Mouse (Mus musculus) lung, embryonic 15.5 days (tissue): ENCODE data around the gene Rnf208. TPM values are rescaled to one million over a fixed set of nuclear protein-coding genes. Genes with fewer than 3 reads are reported as not detected.

Experiments
- ATAC-seq: fragments of 200-750 bp; cut with Nextera tagmentation; 2 replicates; pipeline ENCODE4 v1.8.0; 2017; ENCODE audit warnings: moderate number of reproducible peaks, borderline replicate concordance; ENCODE audit not compliant: low FRiP score, low TSS enrichment; ENCODE audit errors: extremely low read depth
- H3K27ac ChIP-seq: fragments of 300-500 bp; sonication (generic); 2 replicates; pipeline ENCODE4 v1.5.1; 2015; ENCODE audit warnings: moderate library complexity, mild to moderate bottlenecking, inconsistent platforms
- H3K27me3 ChIP-seq: fragments of 300-500 bp; sonication (generic); 2 replicates; pipeline ENCODE4 v1.6.1; 2015; ENCODE audit warnings: inconsistent platforms
- H3K36me3 ChIP-seq: fragments of 300-500 bp; sonication (generic); 2 replicates; pipeline ENCODE4 v1.6.1; 2015; ENCODE audit warnings: inconsistent platforms
- H3K4me1 ChIP-seq: fragments of 300-500 bp; sonication (generic); 2 replicates; pipeline ENCODE4 v1.6.1; 2015; ENCODE audit warnings: inconsistent platforms
- H3K4me2 ChIP-seq: fragments of 300-500 bp; sonication (generic); 2 replicates; pipeline ENCODE4 v1.6.1; 2015; ENCODE audit warnings: inconsistent platforms, mild to moderate bottlenecking, moderate library complexity
- H3K4me3 ChIP-seq: fragments of 300-500 bp; sonication (generic); 2 replicates; pipeline ENCODE4 v1.5.1; 2015; ENCODE audit warnings: mild to moderate bottlenecking, inconsistent platforms
- H3K9ac ChIP-seq: fragments of 300-500 bp; sonication (generic); 2 replicates; pipeline ENCODE4 v1.6.1; 2015; ENCODE audit warnings: inconsistent platforms
- H3K9me3 ChIP-seq: fragments of 300-500 bp; sonication (generic); 2 replicates; pipeline ENCODE4 v1.6.1; 2016; ENCODE audit warnings: inconsistent platforms
- WGBS: fragments of 180-500 bp; shearing (Covaris S2); methylation state at CpG from one replicate; pipeline ENCODE4 v1.1.7; 2015; 5-methylcytosine and 5-hydroxymethylcytosine counted together
- polyA plus RNA-seq: library from polyadenylated mRNA; unstranded; fragments of >200 nt; fragmentation: Nextera tagmentation; extraction: Ambion mirVana; gene quantifications from 2 replicates; pipeline ENCODE4 v1.2.1, GENCODE M21; 2015

Gene Rnf208
- polyA plus RNA-seq, 1 experiment from 2014 or later, result 9.9 TPM

DNA sequence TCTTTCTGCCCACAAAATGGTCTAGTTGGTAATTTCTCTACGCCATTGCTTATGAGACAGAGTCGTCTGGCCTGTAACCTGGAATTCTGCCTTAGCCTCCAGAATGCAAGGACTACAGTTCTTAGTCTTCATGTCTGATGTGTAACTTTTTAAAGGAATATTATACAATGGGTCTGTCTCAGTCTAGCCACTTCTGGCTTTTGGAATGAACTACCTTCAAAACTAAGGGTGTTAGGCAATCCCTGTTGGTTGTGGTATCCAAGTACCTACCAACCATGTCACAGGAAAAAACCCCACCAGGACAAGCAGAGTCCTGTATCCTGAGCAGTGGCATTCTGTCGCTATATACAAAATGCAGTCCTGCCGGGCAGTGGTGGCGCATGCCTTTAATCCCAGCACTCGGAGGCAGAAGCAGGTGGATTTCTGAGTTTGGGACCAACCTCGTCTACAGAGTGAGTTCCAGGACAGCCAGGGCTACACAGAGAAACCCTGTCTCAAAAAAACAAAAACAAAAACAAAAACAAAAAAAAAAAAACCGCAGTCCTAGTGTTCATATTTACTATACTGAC is 16.2 kb upstream of the Rnf208 start:
- peaks cover 7% of the 10 kb centered on the region for H3K36me3 ChIP-seq
- peak overlapping the region; percentile 55; the same call in 1 of the 2 replicates for H3K4me3 ChIP-seq
- WGBS, result 68% methylated on average over 8 of the region's 8 CpGs
- H3K4me1 ChIP-seq, result peaks cover 33% of the 10 kb centered on the region
- H3K27ac ChIP-seq, result peak overlapping the region; percentile 99
- no peaks in the 10 kb centered on the region for H3K9me3 ChIP-seq
- no peak for ATAC-seq
- H3K4me2 ChIP-seq, result peak overlapping the region; percentile 50
- peak overlapping the region; percentile 56 for H3K9ac ChIP-seq
- no peaks in the 10 kb centered on the region for H3K27me3 ChIP-seq

DNA sequence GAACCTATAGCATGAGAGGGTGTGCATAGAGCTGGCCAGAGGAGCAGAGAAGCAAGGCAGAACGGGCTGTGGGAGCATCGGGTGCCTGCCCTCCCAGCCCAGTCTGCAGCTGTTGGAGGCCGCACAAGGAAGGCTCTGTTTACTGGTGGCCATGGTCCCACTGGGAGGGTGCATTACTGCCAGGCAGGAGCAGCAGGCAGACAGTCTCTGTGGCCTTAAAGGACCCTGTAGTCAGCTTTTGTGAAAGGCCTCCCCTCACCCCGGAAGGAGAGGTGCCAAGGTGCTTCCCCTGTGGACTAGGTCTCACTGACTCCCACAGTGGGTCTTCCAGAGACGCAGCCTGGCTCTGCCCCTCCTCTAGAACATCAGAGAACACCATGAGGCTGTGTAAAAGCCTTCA is 15.2 kb upstream of the Rnf208 start:
- H3K4me3 ChIP-seq, result no peak overlapping the region
- H3K27me3 ChIP-seq, result no peaks in the 10 kb centered on the region
- no peak overlapping the region for H3K4me2 ChIP-seq
- peaks cover 30% of the 10 kb centered on the region for H3K4me1 ChIP-seq
- peaks cover 3% of the 10 kb centered on the region for H3K36me3 ChIP-seq
- no peaks in the 10 kb centered on the region for H3K9me3 ChIP-seq
- no peak overlapping the region for H3K9ac ChIP-seq
- ATAC-seq, result no peak
- WGBS, result 80% methylated on average over 5 of the region's 5 CpGs
- no peak overlapping the region for H3K27ac ChIP-seq

DNA sequence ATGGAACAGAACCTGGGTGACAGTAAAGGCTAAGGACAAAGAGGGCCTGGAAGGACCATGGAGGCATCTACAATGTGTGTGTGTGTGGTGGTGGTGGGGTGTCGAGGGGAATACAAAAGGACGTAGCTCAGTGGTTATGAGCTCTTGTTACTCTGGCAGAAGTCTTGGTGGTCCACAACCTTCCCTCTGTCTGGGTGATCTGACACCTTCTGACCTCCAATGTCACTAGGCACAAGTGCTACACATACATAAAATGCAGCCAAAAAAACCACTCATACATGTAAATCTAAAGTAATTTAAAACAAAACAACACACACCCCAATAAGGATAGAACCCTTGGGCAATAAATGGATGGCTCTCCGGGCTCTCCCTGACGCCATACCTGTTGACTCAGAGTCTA is 14.6 kb upstream of the Rnf208 start:
- Histone ChIP-seq H3K9ac (no peak overlapping the region), H3K9me3 (no peaks in the 10 kb centered on the region), H3K36me3 (no peaks in the 10 kb centered on the region), H3K4me2 (no peak overlapping the region), H3K4me3 (no peak overlapping the region), H3K27me3 (no peaks in the 10 kb centered on the region), H3K4me1 (peaks cover 29% of the 10 kb centered on the region), H3K27ac (no peak overlapping the region)
- no peak for ATAC-seq
- 88% methylated on average over 4 of the region's 4 CpGs for WGBS

DNA sequence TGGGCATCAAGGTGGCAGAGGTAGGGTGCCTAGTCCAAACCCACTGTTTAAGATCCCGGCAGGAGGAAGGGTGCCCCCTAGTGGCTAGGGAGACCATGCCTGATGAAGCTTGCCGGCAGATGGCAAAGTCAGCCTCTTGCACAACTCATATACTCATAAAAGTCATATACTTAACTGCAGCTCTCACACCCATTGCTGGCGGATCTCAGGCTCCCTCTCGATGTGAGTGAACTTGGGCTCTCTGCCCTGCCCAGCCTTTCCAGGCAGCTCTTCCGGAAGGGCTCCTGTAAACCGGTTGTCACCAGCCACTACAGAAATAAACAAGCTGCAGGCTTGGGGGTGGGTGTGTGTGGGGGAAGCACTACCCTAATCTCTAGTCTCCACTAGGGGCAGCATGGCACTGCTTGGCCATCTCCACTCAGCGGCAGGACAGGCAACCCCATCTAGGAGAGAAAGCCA is 13.6 kb upstream of the Rnf208 start:
- ATAC-seq, result peak; percentile 37; the same call in 1 of the 2 replicates
- under 1% methylated on average over 7 of the region's 7 CpGs for WGBS
- peaks cover 23% of the 10 kb centered on the region for H3K4me1 ChIP-seq
- H3K4me2 ChIP-seq, result peak overlapping the region; percentile 30
- no peaks in the 10 kb centered on the region for H3K9me3 ChIP-seq
- H3K36me3 ChIP-seq, result no peaks in the 10 kb centered on the region
- peak overlapping the region; percentile 58 for H3K27ac ChIP-seq
- H3K27me3 ChIP-seq, result 0 out of 2 replicates have a peak, but pooled peaks cover 8% of the 10 kb centered on the region
- H3K9ac ChIP-seq, result no peak overlapping the region
- H3K4me3 ChIP-seq, result peak overlapping the region; percentile 5

DNA sequence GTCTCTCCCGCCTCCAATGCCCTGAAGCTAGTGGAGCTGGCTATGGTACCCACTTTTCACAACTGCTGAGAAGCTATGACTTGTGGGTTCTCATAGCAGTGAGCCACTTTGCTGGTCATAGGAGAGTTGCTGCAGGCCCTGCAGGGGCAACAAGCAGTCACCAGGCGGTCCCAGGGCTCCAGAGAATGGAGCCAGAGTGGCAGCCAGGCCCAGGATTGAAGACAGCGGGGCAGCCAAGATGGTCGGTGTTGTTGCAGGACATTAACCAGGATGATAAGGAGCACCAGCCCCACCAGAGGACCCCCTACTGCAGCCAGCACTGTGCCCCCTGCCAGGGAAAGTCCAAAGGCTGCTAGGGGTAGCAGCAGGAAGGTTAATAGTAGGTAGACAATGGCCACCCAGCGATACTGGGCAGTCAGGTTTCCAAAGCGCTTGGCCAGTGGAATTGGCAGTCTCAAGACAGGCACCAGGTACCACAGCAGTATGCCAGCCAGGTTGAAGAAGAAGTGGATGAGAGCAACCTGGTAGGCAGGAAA is 13.0 kb upstream of the Rnf208 start:
- Histone ChIP-seq H3K27ac (no peak overlapping the region), H3K36me3 (no peaks in the 10 kb centered on the region), H3K4me2 (0 out of 2 replicates have a peak overlapping the region, but pooled peaks have one; percentile 30), H3K9me3 (no peaks in the 10 kb centered on the region), H3K9ac (no peak overlapping the region), H3K4me3 (no peak overlapping the region), H3K27me3 (peaks cover 10% of the 10 kb centered on the region; the same call in 1 of the 2 replicates), H3K4me1 (peaks cover 19% of the 10 kb centered on the region)
- 65% methylated on average over 6 of the region's 6 CpGs for WGBS
- ATAC-seq, result no peak

DNA sequence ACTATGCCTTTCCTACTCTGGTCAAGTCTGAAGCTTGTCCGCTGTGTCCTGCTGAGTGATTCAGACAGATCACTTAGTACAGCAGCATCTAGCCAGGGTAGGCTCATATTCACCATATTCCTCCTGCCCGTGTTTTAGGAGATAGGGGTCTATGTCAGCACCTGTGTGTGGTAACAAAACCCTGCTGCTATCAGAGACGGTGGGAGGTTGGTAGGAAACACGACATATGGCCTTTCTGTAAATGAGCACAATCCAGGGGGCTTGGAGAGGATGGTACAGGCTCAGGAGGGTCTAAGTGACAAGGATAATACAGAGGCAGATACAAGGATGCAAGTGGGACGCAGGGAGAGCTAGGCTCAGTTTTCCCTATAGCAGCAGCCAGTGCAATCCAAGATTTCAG is 12.5 kb upstream of the Rnf208 start:
- Histone ChIP-seq H3K9me3 (no peaks in the 10 kb centered on the region), H3K36me3 (no peaks in the 10 kb centered on the region), H3K4me3 (no peak overlapping the region), H3K4me1 (peaks cover 19% of the 10 kb centered on the region), H3K27me3 (peaks cover 10% of the 10 kb centered on the region; the same call in 1 of the 2 replicates), H3K27ac (no peak overlapping the region), H3K4me2 (no peak overlapping the region), H3K9ac (no peak overlapping the region)
- WGBS, result 72% methylated on average over 5 of the region's 5 CpGs
- no peak for ATAC-seq

DNA sequence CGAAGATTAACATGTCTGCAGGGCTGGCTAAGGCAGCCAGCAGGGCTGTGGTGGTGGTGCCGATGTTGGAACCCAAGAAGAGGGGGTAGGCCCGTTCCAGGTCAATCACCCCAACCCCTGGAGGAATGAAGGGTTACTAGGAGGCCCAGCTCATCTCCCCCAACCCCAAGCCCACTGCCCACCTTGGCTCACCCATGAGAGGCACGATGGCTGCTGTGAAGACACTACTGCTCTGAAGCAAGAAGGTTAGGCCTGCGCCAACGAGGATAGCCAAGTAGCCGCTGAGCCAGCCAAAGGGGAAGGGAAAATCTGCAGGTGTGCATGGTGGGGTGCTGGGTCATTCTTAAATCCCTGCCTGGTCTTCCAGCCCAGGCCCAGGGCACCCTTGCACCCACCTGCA is 11.5 kb upstream of the Rnf208 start:
- no peak overlapping the region for H3K9ac ChIP-seq
- peaks cover 16% of the 10 kb centered on the region for H3K4me1 ChIP-seq
- no peak for ATAC-seq
- no peak overlapping the region for H3K4me3 ChIP-seq
- H3K36me3 ChIP-seq, result no peaks in the 10 kb centered on the region
- H3K27me3 ChIP-seq, result peaks cover 10% of the 10 kb centered on the region
- H3K4me2 ChIP-seq, result no peak overlapping the region
- 85% methylated on average over 7 of the region's 7 CpGs for WGBS
- H3K27ac ChIP-seq, result no peak overlapping the region
- H3K9me3 ChIP-seq, result no peaks in the 10 kb centered on the region

DNA sequence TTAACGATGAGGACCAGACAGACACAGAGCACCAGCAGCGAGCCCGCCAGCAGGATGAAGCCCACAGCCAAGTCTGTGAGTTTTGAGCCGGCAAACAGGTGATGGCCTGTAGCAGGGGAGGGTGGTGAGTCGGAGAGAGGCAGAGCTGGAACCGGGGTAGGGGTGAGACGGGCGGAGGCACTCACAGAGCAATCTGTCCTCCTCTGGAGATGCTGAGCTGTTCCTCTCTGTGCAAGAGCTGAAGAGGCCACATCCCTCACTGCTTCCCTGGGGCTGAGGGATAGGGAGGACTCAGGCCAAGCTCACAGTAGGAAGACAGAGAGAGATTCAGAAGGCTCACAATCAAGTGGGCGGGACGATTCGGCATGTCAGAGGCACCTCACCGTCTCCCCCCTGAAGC is 11.0 kb upstream of the Rnf208 start:
- 57% methylated on average over 12 of the region's 12 CpGs for WGBS
- ATAC-seq, result no peak
- Histone ChIP-seq H3K4me3 (no peak overlapping the region), H3K27me3 (peaks cover 13% of the 10 kb centered on the region), H3K4me2 (no peak overlapping the region), H3K9ac (no peak overlapping the region), H3K9me3 (no peaks in the 10 kb centered on the region), H3K27ac (no peak overlapping the region), H3K4me1 (peaks cover 11% of the 10 kb centered on the region), H3K36me3 (no peaks in the 10 kb centered on the region)

DNA sequence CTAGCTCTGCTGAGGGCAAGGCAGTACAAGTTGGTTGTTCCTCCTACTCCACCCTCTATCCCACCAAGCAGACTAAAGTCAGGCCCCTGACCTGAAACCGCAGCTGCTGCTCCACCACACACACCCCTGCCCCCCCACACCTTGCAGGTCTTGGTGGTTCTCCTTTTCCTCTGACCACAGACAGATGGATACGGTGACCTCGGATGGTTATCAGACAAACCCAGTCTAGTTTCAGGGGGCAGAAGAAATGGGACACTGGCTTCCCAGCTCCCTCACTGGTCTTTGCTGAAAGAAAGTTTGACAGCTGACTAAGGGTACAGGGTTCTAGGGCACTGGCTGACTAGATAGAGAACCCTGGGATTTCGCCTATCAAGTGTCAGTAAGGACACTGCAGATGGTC is 8.6 kb upstream of the Rnf208 start:
- H3K4me2 ChIP-seq, result no peak overlapping the region
- WGBS, result 71% methylated on average over 4 of the region's 4 CpGs
- no peak for ATAC-seq

DNA sequence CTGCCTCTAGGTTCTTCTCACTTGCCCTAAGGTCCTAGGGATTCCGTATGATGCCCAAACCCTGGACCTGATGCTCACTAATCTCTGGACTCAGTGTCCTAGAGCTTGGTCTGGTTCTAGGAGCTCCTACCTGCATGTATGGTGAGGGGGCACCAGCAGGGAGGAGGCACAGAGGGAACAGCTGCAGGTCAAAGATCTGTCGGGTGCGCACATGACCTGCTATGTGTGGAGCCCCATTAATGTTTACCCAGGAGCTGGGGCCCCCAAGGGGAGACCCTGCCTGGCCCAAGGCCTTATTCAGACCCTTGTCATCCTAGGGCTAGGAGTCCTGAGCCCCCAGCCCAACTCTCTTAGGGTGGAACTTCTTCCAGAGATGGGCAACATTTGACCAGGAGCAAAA is 8.0 kb upstream of the Rnf208 start, which contains the start of gene Slc34a3:
Gene Slc34a3 (minus strand): TSS at position 315 of the 400 bp plus-strand sequence.
- Histone ChIP-seq H3K36me3 (no peaks in the 10 kb centered on the region), H3K27me3 (peaks cover 16% of the 10 kb centered on the region), H3K4me2 (no peak within 1 kb of the TSS), H3K27ac (no peak within 1 kb of the TSS), H3K9me3 (no peaks in the 10 kb centered on the region), H3K4me3 (no peak within 1 kb of the TSS), H3K4me1 (no peaks in the 10 kb centered on the region; the same call in 1 of the 2 replicates), H3K9ac (no peak within 1 kb of the TSS)
- ATAC-seq, result no peak
- WGBS, result 73% methylated on average over 3 of the region's 3 CpGs

More for the DNA sequence above, 8.6 kb upstream of the Rnf208 start:
- H3K36me3 ChIP-seq, result no peaks in the 10 kb centered on the region
- H3K27me3 ChIP-seq, result peaks cover 16% of the 10 kb centered on the region
- H3K9ac ChIP-seq, result no peak overlapping the region
- H3K9me3 ChIP-seq, result no peaks in the 10 kb centered on the region
- H3K27ac ChIP-seq, result no peak overlapping the region
- no peak overlapping the region for H3K4me3 ChIP-seq
- peaks cover 5% of the 10 kb centered on the region; the same call in 1 of the 2 replicates for H3K4me1 ChIP-seq

DNA sequence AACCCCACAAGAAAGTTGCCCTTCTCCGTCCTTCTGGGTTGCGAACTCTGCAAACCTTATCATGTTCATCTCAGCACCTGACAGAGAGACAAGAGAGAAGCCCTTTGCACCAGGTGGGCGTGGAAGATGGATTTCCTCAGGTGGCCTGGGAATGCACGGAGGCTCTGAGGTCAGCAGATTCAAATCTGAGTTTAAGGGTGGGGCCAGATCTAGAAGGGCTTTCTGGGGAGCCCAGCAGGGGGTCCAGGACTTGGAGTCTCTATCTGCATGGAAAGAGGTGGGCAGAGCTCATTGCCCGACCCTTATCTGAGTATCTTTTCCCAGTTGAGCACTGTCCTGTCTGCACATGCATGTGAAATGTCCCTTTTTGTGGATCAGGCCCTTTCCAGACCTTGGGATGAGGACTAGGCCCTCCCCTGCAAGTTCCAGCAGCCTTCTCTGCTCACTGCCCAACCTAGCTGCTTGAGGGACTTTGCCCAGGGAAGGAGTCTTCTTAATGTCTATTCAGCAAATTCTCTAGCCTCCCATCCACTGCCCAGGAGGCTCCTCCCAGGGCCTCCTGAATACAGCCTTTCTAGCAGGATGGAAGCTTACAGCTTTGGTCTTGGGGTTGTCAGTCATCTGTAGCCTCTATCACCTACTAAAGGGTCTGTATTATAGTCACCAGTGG is 7.4 kb upstream of the Rnf208 start:
- 45% methylated on average over 5 of the region's 5 CpGs for WGBS
- peaks cover 16% of the 10 kb centered on the region for H3K27me3 ChIP-seq
- ATAC-seq, result no peak
- H3K4me2 ChIP-seq, result no peak overlapping the region
- no peak overlapping the region for H3K4me3 ChIP-seq
- no peaks in the 10 kb centered on the region for H3K9me3 ChIP-seq
- H3K4me1 ChIP-seq, result no peaks in the 10 kb centered on the region
- no peak overlapping the region for H3K27ac ChIP-seq
- no peak overlapping the region for H3K9ac ChIP-seq
- no peaks in the 10 kb centered on the region for H3K36me3 ChIP-seq

DNA sequence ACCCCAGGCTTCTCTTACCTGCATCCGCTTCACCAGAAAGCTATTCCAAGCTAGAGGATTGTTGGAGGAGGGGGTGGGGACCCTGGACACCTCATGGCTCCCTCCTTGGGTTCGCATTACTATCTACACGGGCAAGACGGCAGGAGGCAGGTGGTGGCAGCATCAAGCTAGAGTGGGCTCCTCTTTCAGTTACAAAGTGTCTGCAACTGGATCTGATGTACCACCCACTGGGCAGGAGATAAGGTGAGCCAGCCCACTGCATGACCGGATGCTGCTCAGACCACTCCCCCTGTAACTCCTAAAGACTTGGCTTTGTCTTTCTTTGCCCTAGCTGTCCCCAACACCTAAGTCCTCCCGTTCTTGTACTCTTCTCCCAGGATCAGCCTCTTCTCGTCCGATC is 5.4 kb upstream of the Rnf208 start, which contains the start of gene Rnf224:
Gene Rnf224 (minus strand): TSS at position 174 of the 400 bp plus-strand sequence.
- Histone ChIP-seq H3K9me3 (no peaks in the 10 kb centered on the region), H3K27me3 (peaks cover 23% of the 10 kb centered on the region), H3K4me1 (peaks cover 13% of the 10 kb centered on the region), H3K36me3 (no peaks in the 10 kb centered on the region), H3K9ac (no peak within 1 kb of the TSS), H3K4me3 (no peak within 1 kb of the TSS), H3K4me2 (no peak within 1 kb of the TSS), H3K27ac (no peak within 1 kb of the TSS)
- no peak for ATAC-seq
- 23% methylated on average over 8 of the region's 8 CpGs for WGBS
